Mouse (Mus musculus) MEL-GATA-1-ER (cell line): Measurements from ENCODE around the gene Emc4.

Source experiments
- DNase-seq: peaks from one replicate; pipeline ENCODE4 v3.0.0-alpha.2; 2012; ENCODE audit warnings: low read depth; ENCODE audit errors: extremely low read depth

The Emc4 gene

DNA sequence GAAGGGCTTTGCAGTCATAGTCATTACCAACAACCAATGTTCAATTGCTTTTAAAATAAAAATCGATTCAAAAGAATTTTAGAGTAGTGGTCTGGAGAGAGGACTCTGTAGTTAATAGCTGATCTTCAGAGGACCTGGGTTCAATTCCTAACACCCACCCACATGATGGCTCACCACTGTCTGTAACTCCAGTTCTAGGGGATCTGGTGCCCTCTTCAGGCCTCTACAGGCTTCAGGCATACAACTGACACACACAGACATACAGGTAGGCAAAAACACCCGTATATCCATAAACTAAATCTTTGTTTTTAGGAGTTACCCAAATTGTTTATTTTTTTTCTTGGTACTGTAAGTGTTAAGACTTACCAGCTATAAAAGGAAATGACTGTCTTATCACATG lies 28.1 kb downstream of the Emc4 start:
- DNase-seq, result no peak

DNA sequence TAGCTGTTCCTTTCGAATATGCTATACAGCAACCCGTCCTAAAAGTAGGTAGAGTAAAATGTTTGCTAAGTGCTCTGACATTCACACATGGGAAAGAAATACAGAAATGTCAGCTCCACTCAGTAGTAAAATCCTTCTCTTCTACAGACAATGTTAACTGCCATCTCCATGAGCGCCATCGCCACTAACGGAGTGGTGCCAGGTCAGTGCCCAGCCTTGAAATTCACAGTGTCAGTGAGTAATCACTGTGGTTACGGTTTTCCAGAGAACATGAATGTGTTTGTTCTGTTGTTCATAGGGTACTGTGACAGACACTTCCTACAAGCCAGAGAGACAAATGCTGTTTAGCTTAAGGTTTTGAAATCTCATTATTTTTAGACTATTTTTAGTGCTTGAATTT lies 30.6 kb downstream of the Emc4 start:
- no peak for DNase-seq

DNA sequence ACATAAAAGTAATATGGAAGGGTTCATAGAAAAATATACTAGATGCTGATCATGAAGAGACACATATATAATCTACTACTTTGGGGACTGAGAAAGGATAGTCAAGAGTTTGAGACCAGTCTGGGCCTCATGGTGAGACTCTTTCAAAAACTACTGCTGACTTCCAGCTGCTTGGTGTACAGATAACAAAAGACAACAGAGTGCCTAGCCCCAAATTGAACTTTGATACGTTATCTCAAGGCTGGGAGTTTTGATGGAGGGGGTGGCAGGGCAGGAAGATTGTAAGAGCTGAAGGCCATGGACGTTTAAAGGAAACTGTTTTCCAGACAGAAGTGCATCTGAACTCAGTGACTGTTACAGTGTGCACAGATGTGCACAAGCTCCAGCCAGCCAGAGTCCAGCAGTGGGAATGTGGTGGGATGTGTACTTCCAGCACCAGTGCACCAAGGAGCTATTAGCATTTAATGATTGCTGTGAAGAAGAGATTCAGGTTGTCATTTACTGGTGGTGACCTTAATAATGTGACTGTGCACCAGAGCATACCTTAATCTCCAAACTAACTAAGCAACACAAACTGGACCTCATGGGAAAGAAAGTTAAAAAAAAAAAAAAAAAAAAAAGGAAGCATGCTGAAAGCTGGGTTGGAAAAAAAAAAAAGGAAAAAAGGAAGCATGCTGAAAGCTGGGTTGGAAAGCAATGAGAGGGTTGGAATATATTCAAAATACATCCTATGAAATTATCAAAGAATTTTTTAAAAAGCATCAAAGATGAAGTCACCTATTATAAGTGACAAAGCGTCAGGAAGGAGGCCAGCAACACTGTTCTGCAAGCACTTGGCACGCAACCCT lies 35.6 kb downstream of the Emc4 start:
- DNase-seq, result no peak

DNA sequence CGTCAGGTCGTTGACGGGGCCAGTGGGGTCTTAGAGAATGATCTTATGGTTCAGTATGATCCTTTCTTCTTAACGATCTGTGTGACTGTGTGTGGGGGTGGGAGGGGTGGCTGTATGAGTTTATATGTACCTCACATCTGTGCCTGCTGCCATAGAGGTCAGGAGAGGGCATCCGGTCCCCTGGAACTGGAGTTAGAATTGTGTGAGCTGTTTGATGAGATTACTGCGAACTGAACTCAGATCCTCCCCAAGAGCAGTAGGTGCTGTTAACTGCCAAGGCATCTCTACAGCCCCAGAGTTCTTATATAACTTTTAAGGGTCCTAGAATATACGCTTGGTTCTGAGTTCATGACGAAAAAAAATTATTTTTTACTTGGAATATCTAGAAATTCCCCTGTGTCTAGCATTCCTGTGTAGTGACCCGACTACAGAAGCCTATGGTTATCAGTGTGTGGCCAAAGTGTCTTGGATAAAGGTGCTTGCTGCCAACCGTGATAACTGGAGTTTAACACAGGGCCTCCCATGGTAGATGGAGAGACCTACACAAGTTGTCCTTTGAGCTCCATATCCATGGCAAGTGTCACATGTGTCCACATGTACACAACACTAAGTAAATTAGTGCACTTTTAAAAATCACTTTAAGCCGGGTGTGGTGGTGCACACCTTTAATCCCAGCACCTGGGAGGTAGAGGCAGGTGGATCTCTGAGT lies 39.6 kb downstream of the Emc4 start:
- DNase-seq, result no peak

DNA sequence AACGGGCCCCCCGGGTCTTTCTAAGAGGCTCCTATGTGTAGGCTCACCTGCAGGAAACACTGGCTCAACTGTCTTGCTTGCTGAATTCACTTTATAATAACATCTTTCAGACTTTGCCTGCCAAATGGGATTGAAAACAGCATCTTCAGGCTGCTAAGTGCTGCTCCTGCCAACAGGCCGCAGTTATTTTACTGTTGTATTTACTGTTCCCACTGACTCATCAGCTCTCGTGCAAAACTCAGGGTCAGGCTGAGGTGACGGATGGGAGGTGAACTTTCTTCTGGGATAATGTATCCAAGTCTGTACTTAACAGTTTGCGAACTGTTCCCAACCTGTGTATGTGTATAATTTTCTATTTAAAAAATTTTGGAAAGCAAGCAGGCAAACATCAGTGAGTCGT lies 48.9 kb downstream of the Emc4 start:
- DNase-seq, result no peak

DNA sequence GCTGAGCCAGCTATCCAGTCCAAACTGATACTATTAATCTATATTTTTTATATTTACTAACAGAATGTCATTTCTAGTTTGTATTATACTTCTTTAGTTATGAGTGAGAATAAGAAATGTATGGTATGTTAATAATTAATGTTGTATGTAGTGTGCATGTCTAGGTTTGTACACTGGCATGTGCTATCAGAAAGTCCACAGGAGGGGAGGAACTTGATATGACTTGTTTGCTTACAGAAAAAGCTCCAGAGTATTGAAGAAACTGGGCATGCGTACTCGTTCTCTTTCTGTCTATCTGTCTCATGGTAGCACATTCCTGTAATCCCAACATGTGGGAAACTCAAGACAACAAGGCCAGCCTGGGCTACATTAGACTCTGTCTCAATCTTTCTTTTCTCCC lies 49.6 kb downstream of the Emc4 start:
- no peak for DNase-seq

DNA sequence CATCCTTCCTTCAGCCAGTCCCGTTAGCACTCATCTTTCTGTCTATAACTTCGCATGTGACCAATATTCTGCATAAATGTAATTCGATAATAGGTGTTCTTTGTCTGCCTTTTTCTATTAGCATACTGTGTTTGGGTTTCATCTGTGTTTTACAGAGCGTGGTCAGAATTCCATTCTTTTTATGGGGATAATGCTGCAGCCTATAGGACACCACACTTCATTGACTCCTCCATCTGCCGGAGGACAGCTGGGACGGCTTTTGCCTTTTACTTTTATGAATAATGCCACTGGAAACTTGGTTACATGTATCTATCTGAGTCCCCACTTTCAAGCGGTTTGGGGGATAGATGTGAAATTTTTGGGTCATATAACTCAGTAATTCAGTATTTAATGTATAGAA lies 52.2 kb downstream of the Emc4 start:
- no peak for DNase-seq
